Comparison of ENCODE assay signal across 9 mouse cellular contexts in the genomic region with DNA sequence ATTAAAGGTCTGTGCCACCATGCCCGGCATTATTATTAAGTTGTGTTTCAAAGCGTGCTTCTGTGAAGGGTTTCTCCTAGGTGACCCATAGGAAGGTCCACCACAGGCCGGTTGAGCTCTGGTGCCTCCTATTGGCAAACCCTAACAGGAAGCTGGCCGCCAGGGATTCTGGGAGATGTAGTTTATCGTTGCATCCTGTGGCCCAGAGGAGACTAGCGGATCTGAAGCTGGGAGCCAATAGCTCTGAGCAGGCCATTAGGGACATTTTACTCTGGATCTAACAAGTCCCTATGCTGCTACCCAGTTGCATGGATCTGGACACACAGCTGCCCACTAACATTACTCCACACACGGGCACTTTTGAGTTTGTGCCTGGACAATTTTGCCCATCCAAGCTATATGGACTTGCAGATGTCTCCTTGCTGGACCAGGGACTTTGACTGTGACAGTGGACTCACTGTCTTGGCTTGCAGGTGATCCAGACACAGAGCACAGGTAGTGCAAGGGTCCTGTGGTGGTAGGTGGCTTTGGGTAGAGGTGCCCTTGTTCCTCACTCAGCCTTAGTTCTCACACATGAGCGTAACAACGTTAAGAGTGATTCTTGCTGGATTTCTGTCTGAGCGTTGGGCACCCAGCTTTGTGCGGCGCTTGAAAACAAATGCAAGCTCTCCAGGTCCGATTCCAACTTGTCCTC. TPM values are rescaled to one million over a fixed set of nuclear protein-coding genes. Genes with fewer than 3 reads are reported as not detected.
DNase-seq lines count a peak whose midpoint lies in the region; ATAC-seq and TF ChIP-seq lines count a peak whose summit lies in the region.
"Had no signal": no experiment of that assay in that cellular context is flagged by ENCODE, and none has a peak within 500 bp of the region (broad histone marks: within the 10 kb centered on the region; RNA-seq: fewer than 3 reads in every experiment).

No protein-coding gene starts in this region.

- no peak for TF ChIP-seq POLR2A in MEL (IDR thresholded peaks at IDR 0.05; ENCODE audit: control insufficient read depth in 1 of 2, insufficient read depth in 1 of 2, low read depth in 1 of 2, low read length in 2 of 2, poor library complexity in 1 of 2)

- peaks cover 0 to 8% of the 10 kb centered on the region in 2 experiments; a peak in 2 of 4 replicates for H3K36me3 ChIP-seq in MEL (ENCODE audit: control insufficient read depth in 1 of 2, insufficient read depth in 2 of 2, low read length in 2 of 2)
- H3K36me3 ChIP-seq in forebrain, embryonic 14.5 days (ENCODE audit: control insufficient read depth, insufficient read depth, low read length), result no peaks in the 10 kb centered on the region
- no peaks in the 10 kb centered on the region for H3K36me3 ChIP-seq in liver, embryonic 14.5 days (replicated peaks; ENCODE audit: control insufficient read depth, insufficient read depth, low read depth)

- no peaks in the 10 kb centered on the region for H3K27me3 ChIP-seq in MEL (ENCODE audit: control insufficient read depth in 1 of 2, insufficient read depth in 2 of 2, low read length in 2 of 2)
- no peaks in the 10 kb centered on the region for H3K27me3 ChIP-seq in forebrain, embryonic 14.5 days (replicated peaks; ENCODE audit: control insufficient read depth, insufficient read depth, low read length)
- H3K27me3 ChIP-seq in liver, embryonic 14.5 days (ENCODE audit: control insufficient read depth, insufficient read depth, low read length), result no peaks in the 10 kb centered on the region

- H3K79me2 ChIP-seq in MEL (ENCODE audit: control insufficient read depth, insufficient read depth, low read length, poor library complexity), result no peaks in the 10 kb centered on the region

- 21% methylated on average over 13 of the region's 13 CpGs for WGBS in forebrain, embryonic 14.5 days
- WGBS in liver, embryonic 14.5 days (ENCODE audit: insufficient replicate concordance), result 22% methylated on average over 13 of the region's 13 CpGs

- peaks cover 0 to 18% of the 10 kb centered on the region in 2 experiments; a peak in 2 of 4 replicates for H3K4me1 ChIP-seq in MEL (ENCODE audit: control insufficient read depth in 1 of 2, insufficient read depth in 2 of 2, low read length in 2 of 2)
- 0 out of 2 replicates have a peak, but pooled peaks cover 2% of the 10 kb centered on the region for H3K4me1 ChIP-seq in forebrain, embryonic 14.5 days (ENCODE audit: control insufficient read depth, insufficient read depth, low read length)
- H3K4me1 ChIP-seq in liver, embryonic 14.5 days (replicated peaks; ENCODE audit: control insufficient read depth in 2 of 2, insufficient read depth in 2 of 2, low read length in 1 of 2), result peaks cover 22 to 34% of the 10 kb centered on the region in 2 experiments

- intact Hi-C loops in heart, postnatal 10 days (cut with DNase I), result loop anchor here (1.0 to 10.0 kb wide), 3 partner anchors 102 to 369 kb away; no protein-coding TSS in a partner anchor

- no peak overlapping the region for H3K27ac ChIP-seq in MEL (ENCODE audit: control insufficient read depth, low read depth, low read length)
- no peak overlapping the region for H3K27ac ChIP-seq in forebrain, embryonic 14.5 days (ENCODE audit: low read depth, low read length)
- H3K27ac ChIP-seq in liver, embryonic 14.5 days, result peak overlapping the region; percentile 74
- H3K27ac ChIP-seq: macrophage had no signal

- DNase-seq in MEL (ENCODE audit: low read depth, low spot score), result peak; percentile 89
- DNase-seq in cerebellum, adult 11 months, result peak; percentile 79
- DNase-seq in forebrain, embryonic 14.5 days (ENCODE audit: low spot score), result peak; percentile 83
- peak; percentile 86 to 87 for DNase-seq in heart, postnatal 10 days
- peak; percentile 78 to 85 for DNase-seq in kidney, postnatal 4 days
- peak in 2 of 3 experiments; percentile 68 to 76 for DNase-seq in liver, embryonic 14.5 days (ENCODE audit: low read depth in 3 of 3, low spot score in 3 of 3)
- peak; percentile 83 for DNase-seq in neural tube, embryonic 10.5 days (ENCODE audit: extremely low spot score, low spot score)
- peak; percentile 77 for DNase-seq in testis, postnatal 10 days (ENCODE audit: low spot score)

- H3K4me2 ChIP-seq in forebrain, embryonic 14.5 days (ENCODE audit: low read length), result peak overlapping the region; percentile 36
- peak overlapping the region; percentile 81 for H3K4me2 ChIP-seq in liver, embryonic 14.5 days (ENCODE audit: low read depth)

- peak; percentile 32 for TF ChIP-seq RAD21 in MEL (IDR thresholded peaks at IDR 0.05; ENCODE audit: low read depth, low read length)

- H3K4me3 ChIP-seq in MEL (ENCODE audit: control insufficient read depth in 1 of 2, insufficient read depth in 1 of 2, low read depth in 2 of 2, low read length in 2 of 2), result peak overlapping the region; percentile 49 to 51
- H3K4me3 ChIP-seq in forebrain, embryonic 14.5 days (ENCODE audit: low read depth, low read length), result no peak overlapping the region
- peak overlapping the region; percentile 44 to 48 for H3K4me3 ChIP-seq in liver, embryonic 14.5 days (ENCODE audit: insufficient read depth in 1 of 2, low read depth in 2 of 2, low read length in 2 of 2)

- TF ChIP-seq EP300 in MEL (IDR thresholded peaks at IDR 0.05; ENCODE audit: low read depth in 1 of 2, low read length in 2 of 2), result no peak
- no peak for TF ChIP-seq EP300 in liver, embryonic 14.5 days (IDR thresholded peaks at IDR 0.05; ENCODE audit: low read depth)

- peak overlapping the region; percentile 48 for H3K9ac ChIP-seq in MEL (ENCODE audit: control insufficient read depth, low read depth, low read length, poor library complexity, severe bottlenecking)
- peak overlapping the region; percentile 17; the same call in 1 of the 2 replicates for H3K9ac ChIP-seq in forebrain, embryonic 14.5 days (ENCODE audit: low read length)
- H3K9ac ChIP-seq in liver, embryonic 14.5 days (replicated peaks), result peak overlapping the region; percentile 59

- ATAC-seq in forebrain, embryonic 14.5 days, result peak; percentile 76
- peak; percentile 60 for ATAC-seq in liver, embryonic 14.5 days (ENCODE audit: insufficient read depth)

- TF ChIP-seq CTCF in MEL (IDR thresholded peaks at IDR 0.05 in 2 of 3, conservative IDR thresholded peaks at IDR 0.05 in 1 of 3; ENCODE audit: control insufficient read depth in 1 of 3, insufficient read depth in 1 of 3, low read depth in 2 of 3, low read length in 3 of 3, poor library complexity in 1 of 3, severe bottlenecking in 1 of 3), result peak; percentile 13 to 53 (median 43); a peak in 4 of 6 replicates
- TF ChIP-seq CTCF in liver, embryonic 14.5 days (IDR thresholded peaks at IDR 0.05; ENCODE audit: low read depth), result peak; percentile 69

- H3K9me3 ChIP-seq in MEL (replicated peaks; ENCODE audit: insufficient read depth, low read length), result no peaks in the 10 kb centered on the region
- H3K9me3 ChIP-seq in forebrain, embryonic 14.5 days (replicated peaks; ENCODE audit: control insufficient read depth, low read length), result no peaks in the 10 kb centered on the region
- no peaks in the 10 kb centered on the region for H3K9me3 ChIP-seq in liver, embryonic 14.5 days (ENCODE audit: control insufficient read depth, low read length)

TF ChIP-seq in MEL, 35 proteins besides CTCF, POLR2A, EP300 and RAD21 (continues in another document):
- TF ChIP-seq SIN3A (IDR thresholded peaks at IDR 0.05; ENCODE audit: low read length) (peak; percentile 32; the same call in 1 of the 2 replicates), ETS1 (IDR thresholded peaks at IDR 0.05; ENCODE audit: low read depth, low read length) (no peak), POLR2AphosphoS2 (IDR thresholded peaks at IDR 0.05; ENCODE audit: low read length) (no peak), CHD2 (IDR thresholded peaks at IDR 0.05; ENCODE audit: low read length) (no peak), MAZ (IDR thresholded peaks at IDR 0.05; ENCODE audit: low read depth, low read length) (no peak), ELF1 (IDR thresholded peaks at IDR 0.05; ENCODE audit: low read depth, low read length) (peak; percentile 80), ZMIZ1 (IDR thresholded peaks at IDR 0.05; ENCODE audit: low read depth, low read length) (no peak), ZC3H11A (IDR thresholded peaks at IDR 0.05; ENCODE audit: low read depth, low read length) (0 out of 2 replicates have a peak, but pooled peaks have one; percentile 17), TCF12 (IDR thresholded peaks at IDR 0.05; ENCODE audit: low read depth, low read length) (peak; percentile 37; the same call in 1 of the 2 replicates), TAL1 (IDR thresholded peaks at IDR 0.05; ENCODE audit: low read length) (no peak), ZNF384 (IDR thresholded peaks at IDR 0.05; ENCODE audit: low read depth, low read length) (no peak), MXI1 (IDR thresholded peaks at IDR 0.05; ENCODE audit: low read depth, low read length) (peak; percentile 30), RCOR1 (IDR thresholded peaks at IDR 0.05; ENCODE audit: low read depth, low read length) (no peak), MYB (IDR thresholded peaks at IDR 0.05; ENCODE audit: low read depth, low read length) (no peak)

RNA-seq across cellular contexts. Expression of gene Fscn1, which starts 24.4 kb away (rescaled TPM):
- total RNA-seq in MEL (2012; rRNA removed), result not detected in 2 replicates
- polyA plus RNA-seq in MEL (2012; ENCODE audit: insufficient read depth in 1 of 2, insufficient read length in 2 of 2, low read depth in 1 of 2, low replicate concordance in 2 of 2, missing spikeins in 1 of 2), result not detected
- polyA plus RNA-seq in forebrain, embryonic 14.5 days (2014; fragmentation: Nextera tagmentation; extraction: Ambion mirVana), result 477 and 560 TPM in 2 replicates
- 100 to 1,000 TPM; 103 to 132 TPM for total RNA-seq in heart, postnatal 10 days (2021)
- polyA plus RNA-seq in liver, embryonic 14.5 days (2012; rRNA removed), result 21.1 and 25.3 TPM in 2 replicates
- polyA plus RNA-seq in liver, embryonic 14.5 days (2014; fragmentation: Nextera tagmentation; extraction: Ambion mirVana), result 19.3 and 21.4 TPM in 2 replicates

RNA-seq across cellular contexts. Expression of gene Actb, which starts 29.2 kb away (rescaled TPM):
- 3,019 and 3,042 TPM in 2 replicates for total RNA-seq in MEL (2012; rRNA removed)
- polyA plus RNA-seq in MEL (2012; ENCODE audit: insufficient read depth in 1 of 2, insufficient read length in 2 of 2, low read depth in 1 of 2, low replicate concordance in 2 of 2, missing spikeins in 1 of 2), result 1,000 to 10,000 TPM; 1,403 to 4,417 TPM
- 18,122 and 18,216 TPM in 2 replicates for polyA plus RNA-seq in forebrain, embryonic 14.5 days (2014; fragmentation: Nextera tagmentation; extraction: Ambion mirVana)
- 1,000 to 10,000 TPM; 1,831 to 2,004 TPM for total RNA-seq in heart, postnatal 10 days (2021)
- polyA plus RNA-seq in liver, embryonic 14.5 days (2012; rRNA removed), result 776 and 920 TPM in 2 replicates
- polyA plus RNA-seq in liver, embryonic 14.5 days (2014; fragmentation: Nextera tagmentation; extraction: Ambion mirVana), result 7,259 and 7,802 TPM in 2 replicates

RNA-seq across cellular contexts. Expression of gene Fbxl18, which starts 40.6 kb away (rescaled TPM):
- 3.9 and 4.6 TPM in 2 replicates for total RNA-seq in MEL (2012; rRNA removed)
- 1 to 10 TPM in 1 of 2 experiments, not detected in 1; 7.4 TPM for polyA plus RNA-seq in MEL (2012; ENCODE audit: insufficient read depth in 1 of 2, insufficient read length in 2 of 2, low read depth in 1 of 2, low replicate concordance in 2 of 2, missing spikeins in 1 of 2)
- polyA plus RNA-seq in forebrain, embryonic 14.5 days (2014; fragmentation: Nextera tagmentation; extraction: Ambion mirVana), result 14.5 and 20.8 TPM in 2 replicates
- 1 to 10 TPM; 8.8 to 9.2 TPM for total RNA-seq in heart, postnatal 10 days (2021)
- 1.9 and 2.2 TPM in 2 replicates for polyA plus RNA-seq in liver, embryonic 14.5 days (2012; rRNA removed)
- 1.6 and 2.0 TPM in 2 replicates for polyA plus RNA-seq in liver, embryonic 14.5 days (2014; fragmentation: Nextera tagmentation; extraction: Ambion mirVana)

Comparison
In these comparisons a context has a peak if more than half of its experiments do, and no peak if none do; other contexts are left out.
1. RNA of gene Fscn1, which starts 24.4 kb away (polyA plus RNA-seq): 477 to 560 TPM in forebrain, embryonic 14.5 days; 19.3 to 25.3 TPM in liver, embryonic 14.5 days and not detected in MEL; every median in the first group is over 10 times any median in the second.
2. Peak in every context shown above with its lines, with median percentiles within 50 percentile points of each other: DNase-seq and H3K9ac ChIP-seq.